Mouse (Mus musculus) midbrain, embryonic 15.5 days (tissue): ENCODE data around the gene Nras. TPM values are rescaled to one million over a fixed set of nuclear protein-coding genes. Genes with fewer than 3 reads are reported as not detected.

ENCODE experiments used
- ATAC-seq: fragments of 200-750 bp; cut with Nextera tagmentation; replicated peaks from 2 replicates; pipeline ENCODE4 v1.8.0; 2017; ENCODE audit warnings: moderate TSS enrichment
- H3K27ac ChIP-seq: fragments of 300-500 bp; sonication (generic); 2 replicates; pipeline ENCODE4 v1.5.1; 2015; ENCODE audit warnings: mild to moderate bottlenecking, inconsistent platforms
- H3K27me3 ChIP-seq: fragments of 300-500 bp; sonication (generic); replicated peaks from 2 replicates; pipeline ENCODE4 v1.6.1; 2015; ENCODE audit warnings: inconsistent platforms
- H3K36me3 ChIP-seq: fragments of 300-500 bp; sonication (generic); replicated peaks from 2 replicates; pipeline ENCODE4 v1.6.1; 2015; ENCODE audit warnings: inconsistent platforms
- H3K4me1 ChIP-seq: fragments of 300-500 bp; sonication (generic); 2 replicates; pipeline ENCODE4 v1.6.1; 2015; ENCODE audit warnings: inconsistent platforms
- H3K4me2 ChIP-seq: fragments of 300-500 bp; sonication (generic); 2 replicates; pipeline ENCODE4 v1.6.1; 2015; ENCODE audit warnings: inconsistent platforms, mild to moderate bottlenecking, moderate library complexity
- H3K4me3 ChIP-seq: fragments of 300-500 bp; sonication (generic); 2 replicates; pipeline ENCODE4 v1.5.1; 2015; ENCODE audit warnings: mild to moderate bottlenecking, inconsistent platforms
- H3K9ac ChIP-seq: fragments of 300-500 bp; sonication (generic); 2 replicates; pipeline ENCODE4 v1.6.1; 2015; ENCODE audit warnings: mild to moderate bottlenecking, inconsistent platforms
- H3K9me3 ChIP-seq: fragments of 300-500 bp; sonication (generic); 2 replicates; pipeline ENCODE4 v1.6.1; 2016; ENCODE audit warnings: inconsistent platforms
- WGBS: fragments of 180-500 bp; shearing (Covaris S2); methylation state at CpG from one replicate; pipeline ENCODE4 v1.1.7; 2015; ENCODE audit warnings: mixed read lengths; 5-methylcytosine and 5-hydroxymethylcytosine counted together
- polyA plus RNA-seq: library from polyadenylated mRNA; unstranded; fragments of >200 nt; fragmentation: Nextera tagmentation; extraction: Ambion mirVana; gene quantifications from 2 replicates; pipeline ENCODE4 v1.2.1, GENCODE M21; 2015

Gene Nras
- polyA plus RNA-seq, 1 experiment from 2014 or later = 93.0 TPM

DNA sequence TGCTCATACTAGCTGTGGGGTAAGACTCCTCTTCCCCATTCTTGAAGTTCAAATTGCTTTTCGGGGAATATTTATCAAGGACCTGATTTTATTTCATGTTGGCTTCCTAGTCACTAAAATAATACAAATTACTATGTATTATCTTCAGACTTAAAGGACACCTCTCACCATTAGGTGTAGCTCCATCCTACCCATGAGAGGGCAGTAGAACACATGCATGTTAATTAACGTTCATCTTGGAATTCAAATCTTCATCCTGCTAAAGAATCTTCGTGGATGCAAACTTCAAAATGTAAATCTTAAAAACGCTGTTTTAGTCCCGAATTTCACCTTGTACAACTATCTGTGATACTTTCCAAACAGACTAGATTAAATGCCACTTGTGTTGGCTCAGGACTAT, 43.1 kb downstream of the Nras start:
- Histone ChIP-seq H3K4me3 (no peak overlapping the region), H3K9me3 (no peaks in the 10 kb centered on the region), H3K36me3 (no peaks in the 10 kb centered on the region), H3K4me1 (peaks cover 15% of the 10 kb centered on the region), H3K4me2 (no peak overlapping the region), H3K27ac (no peak overlapping the region), H3K27me3 (peaks cover 18% of the 10 kb centered on the region; the same call in 1 of the 2 replicates), H3K9ac (no peak overlapping the region)
- 72% methylated on average over 5 of the region's 5 CpGs for WGBS
- ATAC-seq = no peak

- Histone ChIP-seq H3K4me2 (peak overlapping the region; percentile 97), H3K4me3 (peak overlapping the region; percentile 65), H3K36me3 (no peaks in the 10 kb centered on the region), H3K4me1 (peaks cover 15% of the 10 kb centered on the region), H3K9me3 (no peaks in the 10 kb centered on the region), H3K27ac (no peak overlapping the region), H3K9ac (peak overlapping the region; percentile 47; the same call in 1 of the 2 replicates), H3K27me3 (peaks cover 18% of the 10 kb centered on the region; the same call in 1 of the 2 replicates)
- WGBS = 3% methylated on average over 14 of the region's 14 CpGs
- peak; percentile 51 for ATAC-seq
These were observed 43.8 kb downstream of the Nras start for GRCm38 (mm10) chr3:103101909-103102308.

- peak within 1 kb of the TSS; percentile 97 for H3K4me2 ChIP-seq
- H3K9me3 ChIP-seq = no peaks in the 10 kb centered on the region
- peak within 1 kb of the TSS; percentile 65 for H3K4me3 ChIP-seq
- H3K4me1 ChIP-seq = peaks cover 15% of the 10 kb centered on the region
- no peaks in the 10 kb centered on the region for H3K36me3 ChIP-seq
- no peak within 1 kb of the TSS for H3K27ac ChIP-seq
- peak; percentile 95 for ATAC-seq
- 1% methylated on average over 72 of the region's 72 CpGs for WGBS
- peaks cover 18% of the 10 kb centered on the region; the same call in 1 of the 2 replicates for H3K27me3 ChIP-seq
- peak within 1 kb of the TSS; percentile 47 for H3K9ac ChIP-seq
These were observed 44.6 kb downstream of the Nras start, which contains the start of gene Dennd2c for GRCm38 (mm10) chr3:103102454-103103390. Gene Dennd2c (plus strand): TSS chr3:103102604.

DNA sequence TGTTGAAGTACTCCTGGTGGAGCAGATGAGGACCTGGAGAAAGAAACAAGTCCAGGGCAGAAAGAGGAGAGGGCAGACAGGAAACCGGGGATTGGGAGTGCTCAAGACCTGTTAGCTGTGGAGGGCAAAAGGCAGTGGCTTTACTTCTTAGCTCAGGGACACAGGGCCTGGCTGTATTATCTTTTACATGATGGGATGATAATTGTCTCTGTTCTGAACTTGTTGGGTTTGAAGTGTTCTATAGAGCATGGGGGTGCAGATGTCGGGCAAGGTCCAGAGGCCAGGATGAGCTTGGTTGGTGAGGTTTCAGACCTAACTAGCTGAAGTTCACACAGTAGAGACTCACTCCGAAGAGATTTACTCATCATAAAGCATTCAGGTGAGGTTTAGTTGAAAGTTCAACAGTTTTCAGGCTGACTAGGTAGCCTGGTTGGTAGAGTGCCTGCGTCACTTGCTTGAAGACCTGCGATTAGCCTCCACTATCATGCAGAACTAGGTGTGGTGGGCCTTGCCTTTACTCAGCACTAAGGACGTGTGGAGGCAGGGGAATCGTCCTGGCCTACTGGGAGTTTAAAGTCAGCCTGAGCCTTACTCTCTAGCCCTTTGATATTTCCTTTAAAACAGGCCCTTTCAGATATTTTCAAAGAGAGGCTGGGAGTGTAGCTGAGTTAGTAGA, 49.6 kb downstream of the Nras start:
- Histone ChIP-seq H3K4me2 (no peak overlapping the region), H3K27ac (no peak overlapping the region), H3K4me3 (no peak overlapping the region), H3K27me3 (peaks cover 8% of the 10 kb centered on the region; the same call in 1 of the 2 replicates), H3K36me3 (no peaks in the 10 kb centered on the region), H3K9me3 (no peaks in the 10 kb centered on the region), H3K9ac (no peak overlapping the region), H3K4me1 (peaks cover 6% of the 10 kb centered on the region)
- 91% methylated on average over 7 of the region's 7 CpGs for WGBS
- no peak for ATAC-seq

- no peak overlapping the region for H3K27ac ChIP-seq
- H3K27me3 ChIP-seq = no peaks in the 10 kb centered on the region
- no peak for ATAC-seq
- H3K4me2 ChIP-seq = no peak overlapping the region
- H3K36me3 ChIP-seq = no peaks in the 10 kb centered on the region
- no peaks in the 10 kb centered on the region for H3K4me1 ChIP-seq
- H3K4me3 ChIP-seq = no peak overlapping the region
- no peaks in the 10 kb centered on the region for H3K9me3 ChIP-seq
- 84% methylated on average over 5 of the region's 5 CpGs for WGBS
- no peak overlapping the region for H3K9ac ChIP-seq
These were observed 54.1 kb downstream of the Nras start for GRCm38 (mm10) chr3:103112216-103112615.

Other genes with a start within 250 kb of the Nras start
- gene Sycp1, start 122.2 kb upstream of the Nras start, polyA plus RNA-seq = not detected in 2 replicates
- 0.05 and 0.17 TPM in 2 replicates for gene Nr1h5, start 94.2 kb upstream of the Nras start, polyA plus RNA-seq
- 57.0 and 59.2 TPM in 2 replicates for gene Sike1, start 62.6 kb upstream of the Nras start, polyA plus RNA-seq
- 351 and 378 TPM in 2 replicates for gene Csde1, start 37.9 kb upstream of the Nras start, polyA plus RNA-seq
- gene Ampd1, start 15.7 kb downstream of the Nras start, polyA plus RNA-seq = 0.06 TPM in 1 of 2 replicates, not detected in the other
- 1.3 and 1.4 TPM in 2 replicates for gene Dennd2c, start 44.3 kb downstream of the Nras start, polyA plus RNA-seq
- gene Bcas2, start 113.4 kb downstream of the Nras start, polyA plus RNA-seq = 221 and 230 TPM in 2 replicates
- 26.9 and 33.7 TPM in 2 replicates for gene Trim33, start 221.0 kb downstream of the Nras start, polyA plus RNA-seq